8 mouse cellular contexts compared by ENCODE assay signal in genomic region chr8:120525832-120526231, GRCm38 (mm10).
DNase-seq lines count a peak whose midpoint lies in the region; ATAC-seq and TF ChIP-seq lines count a peak whose summit lies in the region.
"Had no signal": no experiment of that assay in that cellular context is flagged by ENCODE, and none has a peak within 500 bp of the region (broad histone marks: within the 10 kb centered on the region; RNA-seq: fewer than 3 reads in every experiment).

No protein-coding gene starts in this region.

- WGBS in lung, postnatal 0 days: 45% methylated on average over 6 of the region's 6 CpGs
- WGBS in embryonic facial prominence, embryonic 15.5 days: 54% methylated on average over 6 of the region's 6 CpGs
- 29% methylated on average over 6 of the region's 6 CpGs for WGBS in heart, embryonic 14.5 days

- H3K4me2 ChIP-seq in lung, postnatal 0 days (replicated peaks; ENCODE audit: low read depth, low read length): no peak overlapping the region
- H3K4me2 ChIP-seq in embryonic facial prominence, embryonic 15.5 days (replicated peaks): no peak overlapping the region
- H3K4me2 ChIP-seq in heart, embryonic 14.5 days (ENCODE audit: low read length): peak overlapping the region; percentile 16; the same call in 1 of the 2 replicates

- H3K27me3 ChIP-seq in lung, postnatal 0 days (replicated peaks; ENCODE audit: insufficient read depth, low read length): no peaks in the 10 kb centered on the region
- no peaks in the 10 kb centered on the region for H3K27me3 ChIP-seq in embryonic facial prominence, embryonic 15.5 days
- no peaks in the 10 kb centered on the region for H3K27me3 ChIP-seq in heart, embryonic 14.5 days (ENCODE audit: control insufficient read depth, insufficient read depth, low read length)

- H3K9ac ChIP-seq in lung, postnatal 0 days (replicated peaks; ENCODE audit: low read depth): no peak overlapping the region
- no peak overlapping the region for H3K9ac ChIP-seq in embryonic facial prominence, embryonic 15.5 days
- peak overlapping the region; percentile 51 for H3K9ac ChIP-seq in heart, embryonic 14.5 days (ENCODE audit: low read length)

- DNase-seq in lung, postnatal 0 days (ENCODE audit: low spot score): no peak
- DNase-seq in lung, postnatal 25 days (ENCODE audit: low spot score): no peak
- DNase-seq in skeletal muscle tissue, adult 2 months (ENCODE audit: low read depth, low spot score): peak; percentile 77
- DNase-seq in spleen, postnatal 10 days (ENCODE audit: low spot score in 2 of 2): no peak
- no peak for DNase-seq in spleen, postnatal 4 days (ENCODE audit: low spot score in 2 of 2)
- DNase-seq: thymus, adult 18-20 months had no signal

- no peaks in the 10 kb centered on the region for H3K9me3 ChIP-seq in lung, postnatal 0 days (ENCODE audit: low read length)
- H3K9me3 ChIP-seq in embryonic facial prominence, embryonic 15.5 days (replicated peaks): no peaks in the 10 kb centered on the region
- no peaks in the 10 kb centered on the region for H3K9me3 ChIP-seq in heart, embryonic 14.5 days (ENCODE audit: control insufficient read depth, low read length)

- no peak overlapping the region for H3K4me3 ChIP-seq in lung, postnatal 0 days (ENCODE audit: low read depth, low read length)
- H3K4me3 ChIP-seq in embryonic facial prominence, embryonic 15.5 days (replicated peaks): no peak overlapping the region
- H3K4me3 ChIP-seq in heart, embryonic 14.5 days (ENCODE audit: control insufficient read depth in 1 of 2, insufficient read depth in 1 of 2, low read depth in 1 of 2, low read length in 2 of 2): no peak overlapping the region

- ATAC-seq in lung, postnatal 0 days: peak; percentile 14; the same call in 1 of the 2 replicates
- peak; percentile 13 for ATAC-seq in embryonic facial prominence, embryonic 15.5 days (ENCODE audit: insufficient number of reproducible peaks, low FRiP score, low TSS enrichment, low read depth)
- peak; percentile 64 for ATAC-seq in heart, embryonic 14.5 days (ENCODE audit: insufficient number of reproducible peaks, insufficient read depth, low FRiP score, low read depth)

- H3K4me1 ChIP-seq in lung, postnatal 0 days (ENCODE audit: insufficient read depth, low read depth, low read length): peaks cover 4% of the 10 kb centered on the region; the same call in 1 of the 2 replicates
- H3K4me1 ChIP-seq in embryonic facial prominence, embryonic 15.5 days: peaks cover 71% of the 10 kb centered on the region
- H3K4me1 ChIP-seq in heart, embryonic 14.5 days (ENCODE audit: control insufficient read depth in 2 of 2, insufficient read depth in 2 of 2, low read length in 2 of 2): peaks cover 61 to 74% of the 10 kb centered on the region in 2 experiments

- no peaks in the 10 kb centered on the region for H3K36me3 ChIP-seq in lung, postnatal 0 days (ENCODE audit: insufficient read depth, low read length)
- H3K36me3 ChIP-seq in embryonic facial prominence, embryonic 15.5 days: no peaks in the 10 kb centered on the region
- no peaks in the 10 kb centered on the region for H3K36me3 ChIP-seq in heart, embryonic 14.5 days (ENCODE audit: control insufficient read depth, insufficient read depth, low read length)

- no peak for TF ChIP-seq CTCF in lung, postnatal 0 days (IDR thresholded peaks at IDR 0.05)

- TF ChIP-seq EP300 in lung, postnatal 0 days (IDR thresholded peaks at IDR 0.05): no peak

- H3K27ac ChIP-seq in lung, postnatal 0 days (ENCODE audit: low read length): no peak overlapping the region
- 0 out of 2 replicates have a peak overlapping the region, but pooled peaks have one; percentile 11 for H3K27ac ChIP-seq in embryonic facial prominence, embryonic 15.5 days (replicated peaks)
- H3K27ac ChIP-seq in heart, embryonic 14.5 days (replicated peaks in 1 of 2; ENCODE audit: control insufficient read depth in 1 of 2, insufficient read depth in 1 of 2, low read depth in 2 of 2, low read length in 2 of 2): peak overlapping the region; percentile 83 to 90

Comparison
In these comparisons a context has a peak if more than half of its experiments do, and no peak if none do; other contexts are left out.
1. ATAC-seq: peak in every context shown above with its lines; median percentile 64 in heart, embryonic 14.5 days; 14 in lung, postnatal 0 days; 13 in embryonic facial prominence, embryonic 15.5 days.